Mouse (Mus musculus) heart, postnatal 36 days (tissue): ENCODE results near the gene Mns1. TPM values are rescaled to one million over a fixed set of nuclear protein-coding genes. Genes with fewer than 3 reads are reported as not detected.

Experiments used
- DNase-seq, 2 experiments: peaks; one replicate each; pipeline ENCODE4 v3.0.0; 2021 to 2022
- intact Hi-C: fragments of 180-260 bp; cut with DNase I; formaldehyde crosslinking; loops from one replicate; pipeline ENCODE4 v1.15.1; 2025
- microRNA-seq, 2 experiments: library from miRNA; unstranded; fragments of <30 nt; microRNA quantifications; one replicate each; pipeline ENCODE4 v1.2.0; 2021; ENCODE audit warnings: borderline number of aligned reads in 2 of 2
- total RNA-seq, 2 experiments: library from RNA; stranded (reverse); gene quantifications; 2 replicates each; pipeline ENCODE4 v1.2.3; 2021

Mns1 gene
- total RNA-seq, 2 experiments from 2014 or later: 0.14 to 0.30 TPM

DNA sequence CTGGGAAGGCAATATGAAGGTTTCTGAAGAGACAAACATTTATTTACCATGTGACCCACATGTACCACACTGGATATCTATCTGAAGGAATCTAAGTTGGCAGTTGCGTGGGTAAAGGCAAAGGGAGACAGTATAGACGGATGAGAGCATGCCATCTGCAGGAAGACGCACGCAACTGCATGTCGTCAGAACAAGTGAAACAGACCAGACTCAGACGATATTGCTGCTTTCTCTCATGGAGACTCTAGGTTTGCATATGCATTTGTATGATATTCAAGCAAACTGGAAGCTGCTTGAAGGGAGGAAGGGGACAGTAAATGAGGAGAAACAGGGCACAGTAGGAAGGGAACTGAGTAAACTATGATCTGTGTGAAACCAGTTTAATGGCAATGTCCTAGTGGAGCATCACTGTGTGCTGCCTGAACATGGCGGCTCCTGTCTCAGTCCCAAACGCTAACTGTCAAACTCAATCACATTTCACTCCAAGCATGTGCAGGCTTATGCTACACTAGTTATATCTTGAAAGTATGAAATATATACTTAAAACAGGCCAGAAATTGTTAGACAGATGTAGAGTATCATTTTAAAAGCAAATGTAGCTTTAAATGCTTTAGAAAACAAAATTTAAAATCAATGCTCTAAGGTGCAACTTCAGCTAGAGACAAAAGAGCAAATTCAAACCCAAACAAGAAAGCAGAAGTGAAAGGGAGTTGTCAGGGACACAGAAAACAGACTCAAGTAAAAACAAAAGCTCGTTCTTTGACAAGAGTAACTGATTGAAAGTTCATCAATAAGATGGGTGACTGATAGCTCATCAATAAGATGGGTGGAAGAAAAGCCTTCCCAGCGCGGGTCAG, 30.0 kb downstream of the Mns1 start:
- intact Hi-C loops: no loop called here
- DNase-seq: peak in 1 of 2 experiments; percentile 15

DNA sequence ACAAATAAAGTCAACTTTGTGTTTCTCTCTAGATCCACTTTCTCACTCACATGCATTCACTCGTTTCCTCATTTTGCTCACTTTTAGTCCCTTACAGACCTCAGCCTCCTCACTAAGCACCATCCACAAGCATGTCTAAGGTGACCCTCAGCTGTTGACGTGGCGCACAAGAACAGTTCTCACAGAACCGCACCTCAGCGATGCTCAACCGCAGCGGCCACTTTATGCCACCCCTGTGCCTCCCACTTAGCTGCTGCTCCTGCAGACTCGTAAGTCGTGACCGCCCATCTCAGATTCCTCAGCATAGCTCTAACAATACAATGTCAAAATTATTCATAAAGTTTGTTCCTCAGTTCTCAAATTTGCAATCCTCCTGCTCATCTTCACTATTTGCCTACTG, 30.8 kb downstream of the Mns1 start:
- intact Hi-C loops: no loop called here

DNA sequence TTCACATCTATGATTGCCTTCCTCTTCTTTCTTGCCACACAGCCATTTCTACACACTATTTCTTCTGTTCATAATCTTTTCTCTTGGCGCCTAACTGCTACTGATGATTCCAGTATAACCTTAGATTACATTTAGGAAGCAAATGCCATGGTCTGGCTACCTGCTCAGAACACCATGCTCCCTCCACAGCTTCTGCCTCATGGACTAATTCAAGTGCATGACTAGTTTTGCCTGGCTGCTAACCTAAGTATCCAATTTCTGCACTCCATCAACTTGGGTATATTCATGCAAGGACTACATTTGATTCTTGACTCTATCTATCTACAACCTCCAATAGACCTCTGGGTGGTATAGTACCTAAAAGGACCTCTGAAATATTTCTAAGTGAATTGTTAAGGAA, 32.0 kb downstream of the Mns1 start:
- DNase-seq: no peak
- intact Hi-C loops: no loop called here

More for the DNA sequence above, 30.8 kb downstream of the Mns1 start:
- DNase-seq: no peak

DNA sequence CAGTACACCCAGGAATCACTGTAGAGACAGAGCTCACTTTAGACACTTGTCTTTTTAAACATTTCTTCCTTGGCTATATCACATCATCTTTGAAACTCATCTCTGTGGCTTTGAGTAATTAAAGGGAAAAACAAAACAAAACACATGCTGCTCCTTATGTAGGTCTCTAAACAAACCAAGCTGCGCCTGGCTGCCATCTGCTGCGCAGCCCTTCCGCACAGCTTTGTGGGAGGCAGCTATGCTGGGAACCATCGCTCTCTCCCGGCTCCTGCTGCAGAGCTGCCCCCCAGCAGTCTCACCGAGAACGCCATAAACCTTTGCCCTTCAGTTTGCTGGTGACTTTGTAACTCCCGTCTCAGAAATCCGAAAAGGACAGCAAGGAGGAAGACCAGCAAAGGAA, 37.7 kb downstream of the Mns1 start:
- intact Hi-C loops: no loop called here
- no peak for DNase-seq

DNA sequence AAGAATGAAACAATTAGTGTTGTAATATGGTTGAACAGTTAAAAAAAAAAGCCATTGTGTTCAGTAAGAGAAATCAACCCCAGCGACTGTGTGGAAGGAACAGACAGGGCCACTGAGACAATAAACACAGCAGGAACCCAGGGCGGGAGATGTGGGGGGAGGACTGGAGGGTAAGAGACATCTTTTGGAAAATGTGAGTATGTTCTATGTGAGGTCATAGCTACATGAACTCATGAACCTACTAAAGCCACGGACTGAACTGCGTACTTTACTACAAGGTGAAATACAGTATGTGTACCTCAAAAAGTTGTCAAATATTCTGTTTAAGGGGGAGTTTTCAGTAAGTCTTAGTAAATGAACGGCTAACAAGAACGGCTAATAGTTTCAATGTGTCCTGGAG, 39.5 kb downstream of the Mns1 start:
- intact Hi-C loops: no loop called here
- DNase-seq: no peak

DNA sequence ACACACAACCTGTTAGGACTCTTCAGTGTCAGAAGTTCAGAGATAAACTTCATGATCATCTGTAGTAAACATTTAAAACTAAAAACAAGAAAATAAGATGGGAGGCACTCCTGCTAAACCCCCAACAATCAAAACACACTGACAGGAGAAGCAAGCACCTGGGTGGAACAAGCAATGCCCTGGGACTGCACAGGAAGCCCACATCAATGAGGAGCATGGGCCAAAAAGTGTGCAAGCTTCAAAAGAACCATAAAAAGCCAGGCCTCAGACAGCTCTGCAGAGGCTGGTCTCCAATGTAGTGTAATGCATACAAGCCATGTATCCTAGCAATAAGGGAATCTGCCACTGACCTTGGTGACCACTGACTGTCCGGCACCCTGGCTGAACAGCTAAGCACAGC, 41.5 kb downstream of the Mns1 start:
- no peak for DNase-seq
- intact Hi-C loops: no loop called here

DNA sequence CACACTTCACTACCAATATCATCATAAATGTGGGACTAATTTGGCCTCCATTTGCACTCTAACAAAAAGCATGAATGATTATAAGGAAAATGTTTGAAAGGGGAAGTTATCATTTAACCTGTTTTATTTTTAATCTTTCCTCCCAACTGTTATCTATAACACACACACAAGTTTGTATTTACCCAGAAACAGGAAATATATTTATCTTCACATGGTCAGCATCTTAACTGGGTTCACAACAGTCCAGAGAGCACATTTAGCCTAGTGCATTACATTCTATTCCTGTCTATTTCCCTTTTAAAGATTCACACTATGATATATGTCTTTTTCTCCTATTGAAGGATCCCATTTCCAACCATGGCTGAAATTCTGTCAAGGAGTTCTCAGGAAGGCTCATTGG, 50.7 kb downstream of the Mns1 start:
- no peak for DNase-seq
- intact Hi-C loops: no loop called here

DNA sequence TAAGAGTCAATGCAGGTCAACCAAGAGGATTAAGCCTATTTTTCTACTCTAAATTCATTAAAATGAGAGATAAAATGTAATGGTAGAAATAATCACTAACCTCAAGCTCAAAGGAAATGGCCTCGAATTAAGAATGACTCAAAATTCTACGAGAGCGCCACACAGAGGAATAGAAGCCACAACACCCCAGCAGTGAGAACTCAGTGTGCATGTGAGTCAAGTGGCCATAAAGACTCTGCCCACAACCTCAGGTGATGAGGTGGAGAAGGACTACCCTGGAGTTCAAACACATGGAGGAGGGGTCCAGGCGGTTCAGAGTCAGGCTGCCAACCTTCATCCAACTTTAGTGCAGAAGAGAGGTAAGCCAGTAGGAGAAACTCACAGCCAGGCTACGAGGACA, 51.3 kb downstream of the Mns1 start:
- no peak for DNase-seq
- intact Hi-C loops: no loop called here

DNA sequence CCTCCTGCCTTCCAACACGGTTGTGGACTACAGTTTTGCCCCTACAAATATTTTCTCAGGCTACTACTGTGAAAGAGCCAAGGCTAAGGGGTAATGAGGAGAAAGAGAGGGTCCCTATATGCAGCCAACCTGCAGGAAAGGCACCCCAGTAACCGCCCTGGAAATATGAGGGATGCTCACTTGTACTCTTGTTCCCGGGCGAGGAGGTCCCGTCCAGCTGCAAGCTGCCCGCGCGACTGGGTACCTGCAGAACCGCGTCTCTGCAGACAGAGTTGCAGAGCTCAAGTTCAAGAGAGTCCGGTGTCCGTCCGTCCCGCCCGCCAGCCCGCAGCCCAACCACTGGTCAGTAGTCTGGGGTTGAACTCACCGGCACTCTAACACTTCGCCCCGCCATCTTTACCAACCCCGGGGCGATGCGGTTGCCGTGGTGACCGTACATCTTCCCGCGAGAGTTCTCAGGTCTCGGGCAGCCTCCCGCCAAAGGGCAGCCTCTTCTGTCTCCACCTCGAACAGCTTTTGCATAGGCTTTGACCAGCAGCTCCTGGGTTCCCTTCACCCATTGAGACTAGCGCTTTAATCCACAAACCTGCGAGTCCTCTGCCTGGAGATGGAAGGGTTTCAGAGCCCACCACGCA, 53.9 kb downstream of the Mns1 start:
- peak; percentile 85 to 89 for DNase-seq
- intact Hi-C loops: no loop called here

DNA sequence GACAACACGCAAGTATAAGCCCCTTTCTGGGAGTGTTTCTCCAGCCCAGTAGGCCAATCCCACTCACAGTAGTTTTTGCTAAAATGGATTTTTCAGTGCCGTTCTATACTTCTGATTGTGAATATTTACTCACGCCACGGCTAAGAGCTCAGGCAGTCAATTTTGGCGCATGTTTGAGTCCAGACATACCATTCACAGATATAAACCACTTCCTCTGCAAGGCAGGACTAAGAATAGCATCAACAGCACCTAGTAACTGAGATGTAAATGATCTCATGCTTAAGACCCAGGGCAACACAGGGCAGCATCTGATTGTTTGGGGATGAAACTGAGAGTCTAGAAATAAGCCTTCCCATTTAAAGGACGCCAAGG, 54.4 kb downstream of the Mns1 start, which contains the start of gene Tex9:
Gene Tex9, minus strand, starts transcription at position 19 of the 372 bp plus-strand sequence.
- DNase-seq: no peak
- intact Hi-C loops: no loop called here

DNA sequence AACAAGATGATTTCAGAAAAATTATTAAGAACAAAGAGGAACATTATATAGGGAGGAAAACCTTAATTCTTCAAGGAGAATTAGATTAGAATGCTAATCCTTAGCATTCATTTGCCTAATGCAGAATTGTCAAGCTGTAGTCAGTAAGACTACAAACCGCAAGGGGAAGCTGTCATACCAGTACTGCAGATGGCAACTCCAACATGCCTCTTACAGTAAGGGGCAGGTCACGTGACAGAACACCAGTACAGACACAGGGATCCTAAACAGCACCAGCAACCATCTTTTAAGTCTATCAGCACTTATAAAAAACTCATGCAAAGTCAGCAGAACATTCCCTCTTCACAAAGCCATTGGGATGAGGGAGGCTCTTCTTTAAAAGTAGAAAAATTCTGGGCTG, 55.7 kb downstream of the Mns1 start:
- intact Hi-C loops: no loop called here
- no peak for DNase-seq

DNA sequence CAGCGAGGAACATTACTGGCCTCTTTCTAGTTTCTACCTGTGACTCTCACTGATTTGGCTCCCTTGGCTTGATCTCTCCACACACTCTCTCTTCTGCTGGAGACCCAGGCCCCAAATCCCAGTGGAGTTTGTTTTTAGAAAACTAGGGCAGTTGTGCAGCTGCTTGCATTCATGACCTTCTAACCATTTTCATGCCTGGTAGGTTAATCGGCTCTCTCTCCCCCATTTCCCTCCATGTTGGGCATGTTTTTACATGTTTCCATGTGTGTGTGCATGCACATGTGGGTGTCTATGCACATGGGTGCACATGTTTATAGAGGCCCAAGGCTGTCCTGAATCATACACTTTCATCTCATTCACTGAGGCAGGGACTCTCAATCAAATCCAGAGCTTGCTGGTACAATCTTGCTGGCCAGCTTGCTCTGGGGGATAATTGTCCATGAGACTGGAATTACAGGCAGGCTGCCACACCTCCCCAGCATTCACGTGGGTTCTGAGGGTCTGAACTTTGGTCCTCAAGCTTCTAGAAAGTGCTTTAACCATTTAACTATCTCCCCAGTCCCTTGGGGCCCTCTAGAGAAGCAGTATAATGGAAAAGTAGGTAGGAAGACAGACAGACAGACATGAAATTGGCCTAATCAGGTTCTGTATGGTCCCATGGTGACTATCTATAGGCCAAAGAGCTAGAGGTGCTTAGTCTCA, 56.3 kb downstream of the Mns1 start:
- no peak for DNase-seq
- intact Hi-C loops: no loop called here

DNA sequence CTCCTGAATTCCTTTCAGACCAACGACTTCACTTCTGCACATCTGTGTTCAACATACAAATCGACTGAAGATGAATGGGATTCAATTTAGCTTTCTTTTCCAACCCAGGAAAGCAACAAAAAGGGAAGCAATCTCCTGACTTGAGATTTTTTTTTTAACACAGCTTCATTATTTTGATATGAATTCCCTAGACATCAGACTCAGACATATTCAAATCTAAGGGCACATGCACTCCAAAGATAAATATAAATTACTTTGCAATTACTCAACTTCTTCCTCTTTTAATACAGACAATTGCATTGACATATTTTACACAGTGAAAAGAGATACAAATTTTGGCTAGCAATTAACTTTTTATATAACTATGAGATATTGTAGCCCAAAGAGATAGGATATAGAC, 58.9 kb downstream of the Mns1 start:
- intact Hi-C loops: no loop called here
- DNase-seq: no peak

DNA sequence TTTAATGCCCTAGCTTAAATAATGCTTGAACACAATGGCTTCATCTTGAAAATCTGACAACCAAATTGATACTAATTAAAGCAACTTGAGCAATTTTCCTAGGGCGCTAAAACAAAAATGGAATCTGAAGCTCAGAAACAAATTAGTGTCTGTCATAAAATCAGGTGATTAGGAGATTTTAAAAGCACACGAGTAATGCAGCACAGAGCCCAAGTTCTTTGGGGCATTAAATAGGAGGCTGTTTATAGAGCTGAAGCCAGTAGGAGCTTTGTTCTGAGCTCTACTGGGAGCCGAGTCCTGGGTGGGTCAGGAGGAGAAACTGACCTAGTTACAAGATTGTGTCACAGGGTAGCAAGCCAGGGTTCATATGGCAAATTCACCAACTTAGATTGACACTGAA, 59.4 kb downstream of the Mns1 start:
- no peak for DNase-seq
- intact Hi-C loops: no loop called here

Small RNA genes within 50 kb of the gene (microRNA-seq; reads per million reads assigned to microRNA genes)
- 0 reads per million in 2 experiments for gene Gm28010

Other genes with a start within 250 kb of the Mns1 start
- gene Zfp280d, start 163.2 kb upstream of the Mns1 start, total RNA-seq: 10 to 100 TPM; 19.3 to 23.0 TPM
- 1 to 10 TPM in 1 of 2 experiments, under 1 TPM in 1; 0.98 to 2.1 TPM for gene Tex9, start 54.2 kb downstream of the Mns1 start, total RNA-seq
- gene Rfx7, start 94.2 kb downstream of the Mns1 start, total RNA-seq: 1 to 10 TPM; 8.5 to 9.4 TPM
- gene Nedd4, start 224.3 kb downstream of the Mns1 start, total RNA-seq: 100 to 1,000 TPM; 366 to 383 TPM